Mouse (Mus musculus): ENCODE results near the gene Negr1. TPM values are rescaled to one million over a fixed set of nuclear protein-coding genes. Genes with fewer than 3 reads are reported as not detected.
A peak's percentile ranks its signal among the peaks of the same experiment; 100 is the strongest.

The Negr1 gene
- total RNA-seq, 2 experiments from 2014 or later: 0.49 to 0.62 TPM

GRCm38 (mm10) chr3:156912816-156913215 lies 351.2 kb downstream of the Negr1 start:
- DNase-seq: no peak

- DNase-seq: no peak
Measured at GRCm38 (mm10) chr3:156921369-156921768, 359.8 kb downstream of the Negr1 start.

GRCm38 (mm10) chr3:156923159-156923558 lies 361.6 kb downstream of the Negr1 start:
- no peak for DNase-seq

- DNase-seq: no peak
Measured at GRCm38 (mm10) chr3:156925102-156925501, 363.5 kb downstream of the Negr1 start.

- DNase-seq: no peak
Measured at GRCm38 (mm10) chr3:156928396-156929061, 366.9 kb downstream of the Negr1 start.

- DNase-seq: no peak
Measured at GRCm38 (mm10) chr3:156929062-156929397, 367.4 kb downstream of the Negr1 start.

- DNase-seq: no peak
Measured at GRCm38 (mm10) chr3:156929677-156930440, 368.3 kb downstream of the Negr1 start.

- DNase-seq: no peak
Measured at GRCm38 (mm10) chr3:156931011-156931410, 369.4 kb downstream of the Negr1 start.

- no peak for DNase-seq
Measured at GRCm38 (mm10) chr3:156931540-156931939, 369.9 kb downstream of the Negr1 start.

- DNase-seq: no peak
Measured at GRCm38 (mm10) chr3:156934778-156935290, 373.2 kb downstream of the Negr1 start.

GRCm38 (mm10) chr3:156947404-156947803 lies 385.8 kb downstream of the Negr1 start:
- no peak for DNase-seq

GRCm38 (mm10) chr3:156952970-156953369 lies 391.4 kb downstream of the Negr1 start:
- no peak for DNase-seq

- DNase-seq: no peak
Measured at GRCm38 (mm10) chr3:156955094-156955493, 393.5 kb downstream of the Negr1 start.

- no peak for DNase-seq
Measured at GRCm38 (mm10) chr3:156958640-156959039, 397.0 kb downstream of the Negr1 start.

- peak; percentile 9 for DNase-seq
Measured at GRCm38 (mm10) chr3:156968764-156969163, 407.2 kb downstream of the Negr1 start.

- DNase-seq: no peak
Measured at GRCm38 (mm10) chr3:156971104-156971503, 409.5 kb downstream of the Negr1 start.

- DNase-seq: no peak
Measured at GRCm38 (mm10) chr3:156976816-156977215, 415.2 kb downstream of the Negr1 start.

GRCm38 (mm10) chr3:156980042-156980716 lies 418.6 kb downstream of the Negr1 start:
- DNase-seq: no peak

GRCm38 (mm10) chr3:156982102-156982501 lies 420.5 kb downstream of the Negr1 start:
- no peak for DNase-seq

GRCm38 (mm10) chr3:156987113-156987512 lies 425.5 kb downstream of the Negr1 start:
- no peak for DNase-seq

GRCm38 (mm10) chr3:156992171-156992570 lies 430.6 kb downstream of the Negr1 start:
- no peak for DNase-seq

GRCm38 (mm10) chr3:156992811-156993210 lies 431.2 kb downstream of the Negr1 start:
- DNase-seq: no peak
